Mouse (Mus musculus): ENCODE measurements around the gene Dnaic2. TPM values are rescaled to one million over a fixed set of nuclear protein-coding genes. Genes with fewer than 3 reads are reported as not detected.

The Dnaic2 gene
- polyA plus RNA-seq (2021) = 0.27 TPM

GRCm38 (mm10) chr11:114726965-114727825 is at the start of gene Dnaic2:
TSS of gene Dnaic2 (plus strand) at chr11:114727408.
- no peak for TF ChIP-seq CTCF (IDR thresholded peaks at IDR 0.05)
- no peak for DNase-seq (ENCODE audit: low read depth, low spot score)
- POLR2A ChIA-PET = interaction anchor here (1.2 kb wide), 1 partner anchor 41 kb away, joined by 3 read pairs; no protein-coding TSS in a partner anchor
- no peaks in the 10 kb centered on the region for H3K27me3 ChIP-seq
- CTCF ChIA-PET = interaction anchor here (1.4 to 3.4 kb wide), 2 partner anchors 10 to 54 kb away, joined by 3 to 9 read pairs; no protein-coding TSS in a partner anchor
- in situ Hi-C loops (cut with MboI; ENCODE audit: low pct_unique_long_range_greater_than_20kb) = no loop called here
- no peak for ATAC-seq

GRCm38 (mm10) chr11:114679582-114679981 is 47.6 kb upstream of the Dnaic2 start:
- DNase-seq (ENCODE audit: low read depth, low spot score) = no peak
- in situ Hi-C loops (cut with MboI; ENCODE audit: low pct_unique_long_range_greater_than_20kb) = no loop called here
- ATAC-seq = no peak
- TF ChIP-seq CTCF (IDR thresholded peaks at IDR 0.05) = no peak
- H3K27me3 ChIP-seq = no peaks in the 10 kb centered on the region
- POLR2A ChIA-PET = interaction anchor here (0.9 kb wide), 1 partner anchor 197 kb away, joined by 7 read pairs; no protein-coding TSS in a partner anchor
- CTCF ChIA-PET = interaction anchor here (0.8 kb wide), 1 partner anchor 45 kb away, joined by 3 read pairs; no protein-coding TSS in a partner anchor

- in situ Hi-C loops (cut with MboI; ENCODE audit: low pct_unique_long_range_greater_than_20kb) = no loop called here
- no peak for TF ChIP-seq CTCF (IDR thresholded peaks at IDR 0.05)
- ChIA-PET POLR2A (no interaction called here), CTCF (interaction anchor here (0.8 kb wide), 1 partner anchor 45 kb away, joined by 3 read pairs; no protein-coding TSS in a partner anchor)
- DNase-seq (ENCODE audit: low read depth, low spot score) (no peak), ATAC-seq (no peak)
- H3K27me3 ChIP-seq = no peaks in the 10 kb centered on the region
These were observed 46.9 kb upstream of the Dnaic2 start for GRCm38 (mm10) chr11:114680291-114680690.

- TF ChIP-seq CTCF (IDR thresholded peaks at IDR 0.05) = no peak
- DNase-seq (ENCODE audit: low read depth, low spot score) = no peak
- ATAC-seq = no peak
- in situ Hi-C loops (cut with MboI; ENCODE audit: low pct_unique_long_range_greater_than_20kb) = no loop called here
- CTCF ChIA-PET = no interaction called here
- POLR2A ChIA-PET = no interaction called here
- no peaks in the 10 kb centered on the region for H3K27me3 ChIP-seq
These were observed 46.2 kb upstream of the Dnaic2 start for GRCm38 (mm10) chr11:114681054-114681453.

- no peaks in the 10 kb centered on the region for H3K27me3 ChIP-seq
- CTCF ChIA-PET = no interaction called here
- no peak for TF ChIP-seq CTCF (IDR thresholded peaks at IDR 0.05)
- in situ Hi-C loops (cut with MboI; ENCODE audit: low pct_unique_long_range_greater_than_20kb) = no loop called here
- no peak for DNase-seq (ENCODE audit: low read depth, low spot score)
- POLR2A ChIA-PET = no interaction called here
- ATAC-seq = no peak
These were observed 44.8 kb upstream of the Dnaic2 start for GRCm38 (mm10) chr11:114682321-114682900.

GRCm38 (mm10) chr11:114683029-114683721 is 44.0 kb upstream of the Dnaic2 start:
- TF ChIP-seq CTCF (IDR thresholded peaks at IDR 0.05) = no peak
- ATAC-seq (no peak), DNase-seq (ENCODE audit: low read depth, low spot score) (no peak)
- H3K27me3 ChIP-seq = no peaks in the 10 kb centered on the region
- in situ Hi-C loops (cut with MboI; ENCODE audit: low pct_unique_long_range_greater_than_20kb) = no loop called here
- ChIA-PET POLR2A (interaction anchor here (1.2 kb wide), 1 partner anchor 58 kb away, joined by 3 read pairs; no protein-coding TSS in a partner anchor), CTCF (no interaction called here)

- CTCF ChIA-PET = interaction anchor here (1.2 kb wide), 1 partner anchor 39 kb away, joined by 4 read pairs; no protein-coding TSS in a partner anchor
- DNase-seq (ENCODE audit: low read depth, low spot score) (no peak), ATAC-seq (no peak)
- no peaks in the 10 kb centered on the region for H3K27me3 ChIP-seq
- TF ChIP-seq CTCF (IDR thresholded peaks at IDR 0.05) = no peak
- POLR2A ChIA-PET = interaction anchor here (1.2 kb wide), 1 partner anchor 57 kb away, joined by 3 read pairs; no protein-coding TSS in a partner anchor
- in situ Hi-C loops (cut with MboI; ENCODE audit: low pct_unique_long_range_greater_than_20kb) = no loop called here
These were observed 43.2 kb upstream of the Dnaic2 start for GRCm38 (mm10) chr11:114683722-114684621.

GRCm38 (mm10) chr11:114684627-114685373 is 42.4 kb upstream of the Dnaic2 start:
- in situ Hi-C loops (cut with MboI; ENCODE audit: low pct_unique_long_range_greater_than_20kb) = no loop called here
- DNase-seq (ENCODE audit: low read depth, low spot score) = no peak
- TF ChIP-seq CTCF (IDR thresholded peaks at IDR 0.05) = no peak
- POLR2A ChIA-PET = interaction anchor here (1.2 kb wide), 1 partner anchor 56 kb away, joined by 3 read pairs; no protein-coding TSS in a partner anchor
- no peaks in the 10 kb centered on the region for H3K27me3 ChIP-seq
- ATAC-seq = no peak
- CTCF ChIA-PET = interaction anchor here (1.2 kb wide), 1 partner anchor 38 kb away, joined by 4 read pairs; no protein-coding TSS in a partner anchor

- DNase-seq (ENCODE audit: low read depth, low spot score) = no peak
- in situ Hi-C loops (cut with MboI; ENCODE audit: low pct_unique_long_range_greater_than_20kb) = no loop called here
- ATAC-seq = no peak
- CTCF ChIA-PET = no interaction called here
- no peaks in the 10 kb centered on the region for H3K27me3 ChIP-seq
- TF ChIP-seq CTCF (IDR thresholded peaks at IDR 0.05) = no peak
- POLR2A ChIA-PET = interaction anchor here (0.8 kb wide), 1 partner anchor 42 kb away, joined by 3 read pairs; the partner anchor contains the start of gene Dnaic2
These were observed 41.6 kb upstream of the Dnaic2 start for GRCm38 (mm10) chr11:114685526-114686040.
